Mouse (Mus musculus): ENCODE results near the gene Ntan1.
"Not testable (repeated sequence)": the region's sequence is repeated elsewhere in the genome, so short reads cannot be mapped to it uniquely, and the experiment has no call there.

Ntan1 gene

GRCm38 (mm10) chr16:13818560-13819393 is at the start of gene Ntan1:
Gene Ntan1, plus strand, starts transcription at chr16:13818845.
- in situ Hi-C loops (cut with MboI), result loop anchor here (25.0 kb wide), 1 partner anchor 344 kb away; the partner anchor contains the start of genes Marf1 and Nde1

GRCm38 (mm10) chr16:13771603-13772002 is 47.0 kb upstream of the Ntan1 start:
- in situ Hi-C loops (cut with MboI), result not testable (repeated sequence)

DNA sequence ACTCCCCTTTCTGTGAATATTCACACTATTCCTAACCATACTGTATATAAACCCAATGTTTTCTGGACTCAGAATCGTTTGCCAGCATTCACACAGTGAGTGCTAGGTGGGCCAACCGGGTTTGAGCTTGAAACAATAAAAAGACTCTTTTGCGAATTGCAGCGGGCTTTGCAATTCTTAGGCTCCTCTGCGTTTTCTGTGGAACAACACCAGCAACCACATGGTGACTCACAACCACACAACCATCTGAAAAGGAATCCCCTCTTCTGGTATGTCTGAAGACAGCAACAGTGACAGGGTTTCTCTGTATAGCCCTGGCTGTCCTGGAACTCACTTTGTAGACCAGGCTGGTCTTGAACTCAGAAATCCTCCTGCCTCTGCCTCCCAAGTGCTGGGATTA is 46.6 kb upstream of the Ntan1 start:
- in situ Hi-C loops (cut with MboI), result not testable (repeated sequence)

- in situ Hi-C loops (cut with MboI), result not testable (repeated sequence)
Observed at GRCm38 (mm10) chr16:13774011-13774410, 44.6 kb upstream of the Ntan1 start.

GRCm38 (mm10) chr16:13774651-13775050 is 44.0 kb upstream of the Ntan1 start:
- in situ Hi-C loops (cut with MboI), result not testable (repeated sequence)

DNA sequence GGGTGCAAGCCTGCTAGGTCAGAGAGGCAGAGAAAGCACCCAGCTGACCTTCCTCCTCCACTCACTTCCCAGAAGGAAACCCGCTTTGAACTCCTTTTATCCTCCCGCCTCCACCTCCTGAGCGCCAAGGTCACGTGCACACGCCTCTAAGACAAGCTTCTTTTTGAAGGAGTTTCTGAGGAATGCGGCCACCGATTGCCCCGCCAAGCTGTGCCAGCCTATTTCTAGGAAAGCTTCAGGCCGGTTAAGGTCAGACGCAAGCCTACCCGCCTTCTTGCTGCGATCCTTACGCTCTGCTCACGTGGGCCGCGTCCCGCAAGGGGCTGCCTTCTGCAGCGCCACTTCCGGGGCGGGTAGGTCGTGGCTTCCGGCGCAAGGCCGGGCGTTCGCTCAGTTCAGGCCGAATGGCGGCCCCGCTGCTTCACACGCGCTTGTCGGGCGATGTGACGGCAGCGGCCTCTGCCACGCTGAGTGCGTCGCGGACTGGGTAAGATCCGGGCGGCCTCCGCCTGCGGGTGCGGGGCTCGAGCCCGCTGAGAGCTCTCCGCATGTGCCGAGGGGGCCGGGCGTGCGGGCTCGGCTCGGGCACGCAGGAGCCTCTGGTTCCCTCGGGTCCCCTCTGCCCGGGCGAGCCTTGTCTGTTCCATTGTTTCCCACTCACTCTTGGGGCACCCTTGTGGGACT is 38.1 kb upstream of the Ntan1 start, which contains the start of gene Rrn3:
Rrn3 (plus strand) TSS at position 356 of the 684 bp plus-strand sequence.
- in situ Hi-C loops (cut with MboI), result no loop called here

- in situ Hi-C loops (cut with MboI), result no loop called here
Observed at GRCm38 (mm10) chr16:13781216-13781615, 37.4 kb upstream of the Ntan1 start.

DNA sequence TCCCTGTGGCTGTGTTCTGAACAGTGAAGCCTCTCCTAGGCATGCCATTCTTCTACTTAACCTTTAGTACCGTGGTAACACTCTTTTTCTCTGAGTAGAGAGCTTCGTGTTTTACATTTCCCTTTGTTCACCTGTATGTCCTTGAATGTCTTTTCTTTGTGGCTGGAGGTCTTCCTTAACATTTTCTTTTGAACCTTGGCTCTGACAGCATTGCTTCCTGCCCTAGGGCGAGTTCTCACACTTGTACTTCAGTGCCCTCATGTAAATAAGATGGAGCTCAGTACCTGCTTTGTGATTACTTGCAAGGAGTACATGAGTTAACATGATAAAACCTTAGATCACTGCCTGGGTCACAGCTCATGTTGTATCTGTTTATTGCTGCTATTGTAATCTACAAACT is 32.7 kb upstream of the Ntan1 start:
- in situ Hi-C loops (cut with MboI), result no loop called here

GRCm38 (mm10) chr16:13793441-13793840 is 25.2 kb upstream of the Ntan1 start:
- in situ Hi-C loops (cut with MboI), result not testable (repeated sequence)

GRCm38 (mm10) chr16:13796746-13797175 is 21.9 kb upstream of the Ntan1 start:
- in situ Hi-C loops (cut with MboI), result no loop called here

DNA sequence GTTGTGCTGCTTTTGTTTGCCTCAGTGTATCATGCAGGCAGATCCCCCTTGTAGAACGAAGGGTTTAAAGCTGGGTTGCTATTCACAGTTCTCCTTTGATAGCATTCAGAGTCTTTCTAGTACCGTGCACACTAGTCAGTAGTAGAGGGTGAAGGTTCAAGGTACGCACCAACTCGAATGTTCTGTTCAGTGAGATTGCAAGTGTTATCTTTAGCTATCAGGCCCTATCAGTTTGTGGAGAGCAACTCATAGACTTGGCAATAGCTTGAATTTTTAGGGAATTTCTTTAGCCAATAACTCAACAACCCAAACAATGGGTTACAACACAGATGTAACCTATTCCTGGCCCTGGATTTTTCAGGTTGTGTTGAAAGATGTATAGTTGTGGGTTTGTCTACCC is 17.4 kb upstream of the Ntan1 start:
- in situ Hi-C loops (cut with MboI), result loop anchor here (25.0 kb wide), 1 partner anchor 361 kb away; the partner anchor contains the start of genes Marf1 and Nde1

- in situ Hi-C loops (cut with MboI), result loop anchor here (25.0 kb wide), 1 partner anchor 358 kb away; the partner anchor contains the start of genes Marf1 and Nde1
Observed at GRCm38 (mm10) chr16:13804666-13805065, 14.0 kb upstream of the Ntan1 start.

GRCm38 (mm10) chr16:13807616-13808015 is 11.0 kb upstream of the Ntan1 start:
- in situ Hi-C loops (cut with MboI), result loop anchor here (25.0 kb wide), 1 partner anchor 355 kb away; the partner anchor contains the start of genes Marf1 and Nde1

- in situ Hi-C loops (cut with MboI), result loop anchor here (25.0 kb wide), 1 partner anchor 354 kb away; the partner anchor contains the start of genes Marf1 and Nde1
Observed at GRCm38 (mm10) chr16:13808410-13808809, 10.2 kb upstream of the Ntan1 start.

DNA sequence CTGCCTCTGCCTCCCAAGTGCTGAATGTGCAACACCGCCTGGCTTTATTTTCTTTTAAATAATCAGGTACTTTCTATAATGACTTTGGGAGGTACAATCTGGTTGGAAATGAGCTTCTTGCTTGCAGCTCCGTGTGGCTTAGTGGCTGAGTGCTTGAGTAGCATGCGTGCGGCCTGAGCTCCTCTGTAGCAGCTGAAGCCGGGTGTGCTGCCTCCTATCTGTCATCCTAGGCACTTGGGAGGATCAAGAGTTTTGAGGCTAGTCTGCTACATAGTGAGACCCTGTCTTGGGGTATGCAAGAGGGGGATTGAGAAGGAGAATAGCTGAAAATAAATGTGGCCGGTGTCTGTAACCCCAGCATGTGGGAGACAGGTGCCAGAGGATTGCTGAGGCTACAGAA is 6.5 kb upstream of the Ntan1 start:
- in situ Hi-C loops (cut with MboI), result loop anchor here (25.0 kb wide), 1 partner anchor 350 kb away; the partner anchor contains the start of genes Marf1 and Nde1

- in situ Hi-C loops (cut with MboI), result loop anchor here (25.0 kb wide), 1 partner anchor 349 kb away; the partner anchor contains the start of genes Marf1 and Nde1
Observed at GRCm38 (mm10) chr16:13813200-13813599, 5.4 kb upstream of the Ntan1 start.

GRCm38 (mm10) chr16:13819394-13819743 is 724 bp downstream of the Ntan1 start:
- in situ Hi-C loops (cut with MboI), result loop anchor here (25.0 kb wide), 1 partner anchor 343 kb away; the partner anchor contains the start of genes Marf1 and Nde1

- in situ Hi-C loops (cut with MboI), result loop anchor here (25.0 kb wide), 1 partner anchor 342 kb away; the partner anchor contains the start of genes Marf1 and Nde1
Observed at GRCm38 (mm10) chr16:13819806-13820500, 1.3 kb downstream of the Ntan1 start.

DNA sequence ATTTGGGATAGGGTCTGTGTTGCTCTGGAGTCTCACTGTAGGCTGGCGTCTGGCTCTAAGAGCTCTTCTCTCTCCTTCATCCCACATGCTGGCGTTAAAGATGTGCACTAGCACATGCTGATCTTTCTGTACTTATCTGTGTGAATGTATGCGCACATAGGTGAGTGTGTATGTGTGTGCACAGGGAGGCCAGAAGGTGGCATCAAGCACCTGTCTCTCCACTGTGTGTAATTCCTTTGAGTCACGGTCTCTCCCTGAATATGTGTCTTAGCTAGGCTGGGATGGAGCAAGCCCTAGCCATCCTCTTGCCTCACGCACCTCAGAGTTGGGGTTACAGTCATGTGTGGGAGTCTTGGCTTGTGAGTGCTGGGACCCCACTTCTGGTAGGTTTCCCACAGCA is 2.1 kb downstream of the Ntan1 start:
- in situ Hi-C loops (cut with MboI), result loop anchor here (25.0 kb wide), 1 partner anchor 342 kb away; the partner anchor contains the start of genes Marf1 and Nde1

DNA sequence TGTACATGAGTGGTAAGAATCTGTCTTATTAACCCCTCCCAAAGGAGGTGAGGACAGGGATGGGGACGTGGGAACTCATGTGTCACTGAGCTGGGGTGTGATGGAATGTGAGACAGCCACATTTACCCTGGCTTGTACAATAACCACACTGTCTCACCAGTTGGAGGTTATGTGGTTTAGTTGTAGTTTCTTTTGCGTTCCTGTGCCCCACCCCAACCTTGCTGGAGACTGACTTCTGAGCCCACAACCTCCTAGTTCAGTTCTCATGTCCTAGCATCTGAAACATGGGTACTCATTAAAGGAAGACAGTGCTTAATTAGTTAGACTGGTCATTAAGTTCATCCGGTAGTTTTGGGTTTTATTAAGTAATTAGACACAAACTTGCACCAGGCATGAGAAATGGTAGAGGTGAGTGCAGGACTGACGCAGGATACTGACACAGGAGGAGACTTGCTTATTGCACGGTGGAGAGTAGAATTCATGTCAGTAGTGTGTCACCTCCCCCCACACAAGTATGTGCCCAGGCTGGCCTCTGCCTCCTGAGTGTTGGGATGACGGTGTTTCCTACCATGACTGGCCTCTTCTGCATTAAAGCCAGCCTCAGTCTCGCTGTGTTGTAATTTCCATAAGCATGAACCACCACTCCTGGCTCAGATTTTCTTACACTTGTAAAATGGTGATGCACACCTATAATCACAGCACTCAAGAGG is 7.3 kb downstream of the Ntan1 start:
- in situ Hi-C loops (cut with MboI), result no loop called here

DNA sequence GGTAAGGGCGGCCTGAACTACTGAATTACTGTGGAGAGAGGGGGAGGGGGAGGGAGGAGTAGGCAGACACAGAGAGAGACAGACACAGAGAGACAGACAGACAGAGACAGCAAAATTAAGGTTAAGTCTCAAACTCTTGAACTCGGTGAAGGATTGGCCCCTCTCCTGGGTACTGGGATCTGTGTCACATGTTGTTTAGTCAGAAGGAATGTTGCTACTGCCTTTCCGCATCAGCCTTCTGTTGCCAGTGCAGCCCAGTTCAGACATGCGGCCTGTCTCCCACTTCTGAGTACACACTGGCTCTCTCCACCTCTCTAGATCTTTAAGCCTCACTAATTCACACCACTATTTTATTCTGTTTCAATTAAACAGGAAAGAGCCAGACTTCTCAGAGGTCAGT is 7.9 kb downstream of the Ntan1 start:
- in situ Hi-C loops (cut with MboI), result no loop called here

Measured in mature B cell (primary cell).